Mouse (Mus musculus): ENCODE results near the gene Ankrd44.

The Ankrd44 gene

GRCm38 (mm10) chr1:54637340-54637739, 288.8 kb downstream of the Ankrd44 start:
- DNase-seq (ENCODE audit: low read depth): no peak

- peak; percentile 13 for DNase-seq (ENCODE audit: low read depth)
Observed at GRCm38 (mm10) chr1:54629106-54629505, 297.1 kb downstream of the Ankrd44 start.

GRCm38 (mm10) chr1:54614963-54615362, 311.2 kb downstream of the Ankrd44 start:
- DNase-seq (ENCODE audit: low read depth): peak; percentile 7

DNA sequence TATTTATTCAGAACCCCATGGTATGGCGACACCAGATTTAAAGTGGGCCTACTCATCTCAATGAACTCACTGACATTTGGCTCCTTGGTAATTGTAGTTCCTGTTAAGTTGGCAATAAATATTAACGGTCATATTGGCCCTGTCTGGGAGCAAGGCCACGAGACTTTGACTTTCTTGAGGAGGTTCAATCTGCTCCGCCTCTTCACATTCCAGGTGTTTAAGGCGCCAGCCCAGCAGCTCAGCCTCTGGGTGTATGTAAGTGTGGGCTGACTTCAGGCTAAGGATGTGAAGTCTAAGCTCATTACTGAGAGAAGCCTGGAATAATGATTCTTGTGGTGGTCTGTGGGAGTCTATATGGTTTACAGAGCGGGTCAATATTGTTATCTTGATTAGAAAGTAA, 313.8 kb downstream of the Ankrd44 start:
- no peak for DNase-seq (ENCODE audit: low read depth)

- DNase-seq (ENCODE audit: low read depth): no peak
Observed at GRCm38 (mm10) chr1:54611891-54612290, 314.3 kb downstream of the Ankrd44 start.

GRCm38 (mm10) chr1:54606936-54607335, 319.3 kb downstream of the Ankrd44 start:
- no peak for DNase-seq (ENCODE audit: low read depth)

DNA sequence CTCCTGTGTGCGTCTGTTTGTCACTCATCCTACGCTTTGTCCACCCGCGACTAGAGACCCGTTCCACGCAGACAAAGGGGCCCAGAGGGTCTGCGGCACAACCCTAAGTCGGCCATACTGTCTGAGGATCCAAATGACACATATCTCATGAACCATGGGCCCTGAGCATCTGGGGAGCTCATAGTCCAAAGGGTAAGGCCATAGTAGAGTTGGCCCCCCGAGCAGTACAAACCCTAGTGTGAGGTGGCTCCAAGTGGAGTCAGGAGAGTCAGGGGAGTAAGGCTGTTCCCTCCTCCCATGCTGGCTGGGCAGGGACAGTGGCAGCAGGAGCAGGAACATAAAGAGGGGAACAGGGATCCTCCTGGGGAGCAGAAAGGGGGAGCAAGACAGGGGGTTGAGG, 324.5 kb downstream of the Ankrd44 start:
- DNase-seq (ENCODE audit: low read depth): no peak

DNA sequence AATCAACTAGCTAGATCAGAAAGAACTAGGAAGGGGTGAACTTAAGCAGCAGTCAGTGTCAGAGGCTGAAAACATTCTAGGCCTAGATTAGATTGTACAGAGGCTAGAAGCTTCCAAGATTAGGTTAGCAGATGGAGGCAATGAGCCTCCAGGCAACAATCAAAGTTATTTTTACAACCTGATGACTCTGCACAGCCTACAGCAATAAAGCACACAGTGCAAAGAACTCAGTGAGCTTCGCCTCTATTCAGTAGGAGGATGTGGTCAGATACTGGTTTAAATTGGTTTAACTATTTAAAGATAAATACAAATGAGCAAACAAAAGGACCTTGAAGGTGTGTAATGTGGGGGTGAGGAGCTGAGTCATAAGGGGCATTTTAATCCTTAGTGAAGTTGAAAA, 325.9 kb downstream of the Ankrd44 start:
- DNase-seq (ENCODE audit: low read depth): no peak

DNA sequence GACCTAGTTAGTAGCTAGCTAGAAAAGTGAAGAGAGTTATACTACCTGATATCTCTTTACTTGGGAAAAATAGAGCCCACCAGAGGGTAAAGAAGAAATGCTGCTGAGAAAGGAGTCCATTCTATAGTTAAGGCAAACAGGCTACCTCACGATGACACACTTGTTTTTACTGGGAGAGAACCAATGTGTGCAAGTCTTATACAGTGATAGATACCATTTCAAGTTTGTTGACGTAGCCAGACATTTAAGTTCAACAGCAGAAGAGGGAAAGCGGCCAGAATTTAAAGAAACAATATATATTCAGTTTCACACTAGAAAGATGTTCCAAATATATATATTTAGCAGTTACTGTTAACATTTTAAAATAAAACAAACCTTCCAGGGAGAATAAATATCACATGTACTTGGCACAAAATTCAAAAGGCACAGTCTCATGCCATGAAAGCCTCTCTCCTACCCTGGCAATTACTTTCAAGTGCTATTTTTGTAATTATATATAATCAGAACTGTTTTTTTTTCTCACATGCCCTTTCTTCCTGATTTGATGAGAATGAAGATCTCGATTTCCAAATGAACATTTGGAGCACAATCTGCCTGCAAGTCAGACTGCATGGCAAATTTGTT, 328.5 kb downstream of the Ankrd44 start:
- no peak for DNase-seq (ENCODE audit: low read depth)

GRCm38 (mm10) chr1:54596151-54596550, 330.0 kb downstream of the Ankrd44 start:
- no peak for DNase-seq (ENCODE audit: low read depth)
